Mouse (Mus musculus) spleen, postnatal 4 days (tissue): ENCODE measurements around the gene Nav2.

ENCODE experiments used
- DNase-seq, 2 experiments: peaks; one replicate each; pipeline ENCODE4 v3.0.0; 2022; ENCODE audit warnings: low spot score in 2 of 2

Nav2 gene

GRCm38 (mm10) chr7:49159646-49160555 is 251.4 kb downstream of the Nav2 start:
- no peak for DNase-seq

- no peak for DNase-seq
These were observed 253.6 kb downstream of the Nav2 start for GRCm38 (mm10) chr7:49162079-49162478.

- DNase-seq = no peak
These were observed 255.3 kb downstream of the Nav2 start for GRCm38 (mm10) chr7:49163789-49164188.

DNA sequence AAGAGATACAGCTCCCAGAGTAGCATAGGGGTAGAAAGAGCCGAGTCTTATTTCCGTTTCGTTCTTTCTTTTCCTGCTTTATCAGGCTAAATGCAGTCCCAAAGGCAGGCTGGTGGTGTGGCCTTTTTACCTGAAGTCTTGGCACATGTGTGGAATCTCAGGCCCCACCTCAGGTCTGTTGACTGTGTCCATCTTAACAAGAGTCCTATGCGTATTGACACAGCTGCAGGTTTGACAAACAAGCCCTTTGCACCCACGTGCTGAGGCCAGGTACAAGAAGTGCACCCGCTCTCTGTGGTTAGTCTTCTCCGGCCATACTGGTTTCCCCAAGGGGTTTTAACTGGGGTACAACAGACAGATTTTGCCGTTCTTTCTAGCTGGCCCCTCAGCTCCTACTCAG is 256.4 kb downstream of the Nav2 start:
- DNase-seq = no peak

- no peak for DNase-seq
These were observed 264.4 kb downstream of the Nav2 start for GRCm38 (mm10) chr7:49172926-49173325.

DNA sequence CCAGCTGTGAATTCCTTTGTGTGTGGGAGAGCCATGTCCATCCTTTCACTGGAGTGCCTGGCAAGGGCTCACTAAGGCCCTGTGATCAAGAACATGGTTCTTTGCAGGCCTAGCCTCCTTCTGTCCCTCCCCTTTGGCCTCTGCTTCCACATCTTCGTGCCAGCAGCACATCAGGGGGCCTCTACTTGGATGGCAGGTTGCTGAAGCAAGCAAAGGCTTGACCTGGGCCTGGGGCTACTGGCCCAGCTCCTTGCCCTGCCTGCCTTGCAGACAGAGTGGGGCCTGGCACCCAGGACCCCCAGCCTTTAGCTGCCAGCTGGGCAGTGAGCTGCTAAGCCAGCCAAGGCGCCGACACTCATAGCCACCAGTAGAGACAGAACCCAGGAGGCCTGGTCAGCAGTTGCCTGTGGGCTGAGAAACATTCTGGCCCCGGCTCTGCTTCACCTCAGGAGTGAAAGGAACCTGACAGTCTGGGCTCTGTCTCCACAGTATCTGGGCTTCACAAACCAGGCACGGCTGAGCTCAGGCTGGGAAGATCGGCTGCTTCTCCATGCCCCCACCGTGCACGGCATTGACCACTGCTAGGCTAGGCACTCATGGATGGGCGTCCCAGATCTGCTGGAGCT is 267.4 kb downstream of the Nav2 start:
- DNase-seq = no peak

GRCm38 (mm10) chr7:49176590-49177201 is 268.2 kb downstream of the Nav2 start:
- no peak for DNase-seq

DNA sequence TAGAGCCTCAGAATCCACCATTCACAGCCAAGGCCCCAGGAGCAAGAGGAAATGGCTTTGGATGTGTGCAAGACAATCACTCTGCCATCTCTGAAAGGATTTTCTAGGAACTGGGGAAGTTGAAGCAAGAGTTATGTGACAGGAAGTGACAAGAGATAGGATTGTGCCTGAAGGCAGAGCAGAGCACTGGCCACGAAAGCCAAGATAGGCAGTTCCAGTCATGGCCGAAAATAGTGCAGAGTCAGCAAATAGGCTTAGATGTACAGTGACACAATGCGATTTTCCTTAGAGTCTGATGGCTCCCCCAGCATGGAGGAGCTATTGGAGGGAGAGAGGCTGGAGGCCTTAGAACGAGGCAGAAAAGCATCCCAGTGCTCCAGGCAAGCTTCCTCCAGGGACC is 269.7 kb downstream of the Nav2 start:
- DNase-seq = no peak

- no peak for DNase-seq
These were observed 272.5 kb downstream of the Nav2 start for GRCm38 (mm10) chr7:49181010-49181409.

GRCm38 (mm10) chr7:49182427-49182826 is 273.9 kb downstream of the Nav2 start:
- DNase-seq = no peak

DNA sequence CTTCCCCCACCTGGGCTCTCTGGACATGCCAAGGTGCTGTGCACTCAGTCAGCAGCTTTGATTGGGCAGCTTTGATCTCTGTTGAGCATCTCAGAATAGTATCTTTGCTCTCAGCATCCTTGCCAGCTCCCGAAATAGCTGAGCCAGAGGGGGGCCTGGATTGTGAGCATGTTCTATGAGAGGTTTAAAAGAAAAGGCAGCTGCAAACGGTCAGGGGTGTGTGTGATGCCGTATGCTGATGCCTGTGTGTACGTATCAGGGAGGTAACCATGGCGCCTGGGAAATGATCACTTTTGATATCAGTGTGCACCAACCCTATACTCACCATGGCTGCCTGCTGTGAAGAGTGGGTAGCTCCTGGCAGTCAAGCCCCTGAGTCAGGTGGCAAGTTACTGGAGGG is 275.2 kb downstream of the Nav2 start:
- no peak for DNase-seq

GRCm38 (mm10) chr7:49185991-49186390 is 277.5 kb downstream of the Nav2 start:
- DNase-seq = no peak

GRCm38 (mm10) chr7:49189364-49189763 is 280.8 kb downstream of the Nav2 start:
- no peak for DNase-seq

- no peak for DNase-seq
These were observed 281.9 kb downstream of the Nav2 start for GRCm38 (mm10) chr7:49190231-49190985.

DNA sequence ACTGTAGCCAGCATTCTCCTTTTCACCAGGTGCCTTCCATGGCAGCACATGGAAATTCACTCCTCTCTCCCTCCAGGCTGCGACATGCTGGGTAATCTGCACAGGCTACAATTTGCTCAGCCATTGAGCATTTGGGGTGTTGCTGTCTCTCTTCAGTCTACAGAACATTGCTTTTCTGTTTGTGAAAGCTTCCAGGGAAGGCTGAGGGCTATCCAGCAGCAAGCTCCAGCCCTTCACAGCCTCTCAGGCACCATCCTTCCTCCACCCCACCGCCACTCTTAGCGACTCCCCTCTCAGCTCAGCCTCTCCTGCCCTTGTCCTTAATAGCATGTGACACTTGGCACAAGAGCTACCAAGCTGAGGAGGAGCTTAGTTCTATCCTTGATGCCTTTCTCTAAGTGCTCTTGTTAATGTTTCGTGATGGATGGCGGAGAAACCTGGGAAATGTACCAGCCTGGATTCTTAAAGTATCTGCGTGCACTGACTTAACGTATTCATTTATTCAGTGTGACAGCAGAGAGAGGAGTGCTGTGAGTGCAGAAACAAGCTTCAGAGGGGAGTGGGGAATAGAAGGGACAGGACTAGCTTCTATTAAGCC is 282.7 kb downstream of the Nav2 start:
- DNase-seq = no peak

DNA sequence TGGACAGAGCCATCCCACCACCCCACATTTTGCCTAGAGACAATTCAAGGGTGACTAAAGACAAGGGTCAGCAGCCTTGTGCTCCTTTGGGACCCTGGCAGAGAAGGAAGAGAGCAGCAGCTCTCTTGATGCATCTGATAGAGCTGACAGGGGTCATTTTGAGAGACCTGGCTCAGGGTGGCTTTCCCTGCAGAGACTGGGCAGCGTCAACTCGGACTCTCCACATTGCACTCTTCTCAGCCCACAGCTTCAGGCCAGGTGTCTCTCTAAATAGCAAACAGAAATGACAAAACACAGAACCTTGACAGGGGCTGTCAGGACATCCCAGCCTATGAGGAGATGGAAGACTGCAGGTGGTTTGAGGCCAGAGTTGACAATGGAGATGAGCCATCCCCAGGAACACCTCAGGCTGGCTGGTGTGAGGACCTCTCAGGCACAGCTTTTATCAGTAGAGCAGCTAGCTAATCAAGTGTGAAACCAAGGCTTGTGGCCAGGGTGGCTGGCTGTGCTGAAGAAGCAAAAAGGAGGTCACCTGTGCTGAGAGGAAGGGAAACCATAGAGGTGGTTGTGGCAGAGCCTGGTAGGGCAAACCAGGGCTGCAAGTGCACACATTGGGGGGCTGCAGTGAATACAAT is 283.7 kb downstream of the Nav2 start:
- no peak for DNase-seq

DNA sequence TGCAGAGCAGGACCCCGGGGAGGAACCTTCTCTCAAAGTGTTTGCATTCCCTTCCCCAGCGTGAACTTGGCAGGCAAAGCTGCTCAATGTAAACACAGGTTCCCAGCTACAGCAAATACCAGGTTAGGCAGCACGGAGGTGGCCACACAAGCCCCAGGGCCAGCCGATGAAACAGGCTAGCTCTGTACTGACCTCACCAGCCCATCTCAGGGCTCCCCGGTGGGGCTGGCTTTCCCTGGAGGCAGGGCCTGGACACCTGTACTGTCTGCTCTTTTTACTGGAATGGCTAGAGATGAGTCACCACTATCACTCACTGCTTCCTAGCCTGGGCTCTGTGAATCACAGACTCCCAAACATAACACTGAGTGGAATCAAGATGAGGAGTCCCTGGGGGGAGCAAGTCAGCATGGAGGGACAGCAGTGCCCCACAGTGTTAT is 287.2 kb downstream of the Nav2 start:
- no peak for DNase-seq

GRCm38 (mm10) chr7:49199366-49199765 is 290.9 kb downstream of the Nav2 start:
- no peak for DNase-seq

DNA sequence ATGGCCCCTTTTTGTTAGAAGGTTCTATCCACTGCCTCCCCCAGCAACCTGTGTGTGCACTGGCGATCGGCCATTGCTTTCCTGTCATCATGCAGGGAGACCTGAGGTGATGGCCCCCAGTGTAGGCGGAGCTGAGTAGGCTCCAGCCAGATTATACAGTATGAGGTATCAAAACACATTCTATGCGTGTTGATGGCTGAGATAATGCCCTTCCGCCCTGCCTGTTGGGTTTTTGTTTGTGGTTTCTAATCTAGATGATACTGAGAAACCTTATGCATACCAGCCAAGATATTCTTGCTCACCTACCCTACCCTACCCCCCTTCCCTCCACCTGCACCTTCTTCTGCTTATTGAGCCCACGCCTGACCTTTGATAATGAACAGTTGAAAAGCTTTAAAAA is 291.8 kb downstream of the Nav2 start:
- no peak for DNase-seq

DNA sequence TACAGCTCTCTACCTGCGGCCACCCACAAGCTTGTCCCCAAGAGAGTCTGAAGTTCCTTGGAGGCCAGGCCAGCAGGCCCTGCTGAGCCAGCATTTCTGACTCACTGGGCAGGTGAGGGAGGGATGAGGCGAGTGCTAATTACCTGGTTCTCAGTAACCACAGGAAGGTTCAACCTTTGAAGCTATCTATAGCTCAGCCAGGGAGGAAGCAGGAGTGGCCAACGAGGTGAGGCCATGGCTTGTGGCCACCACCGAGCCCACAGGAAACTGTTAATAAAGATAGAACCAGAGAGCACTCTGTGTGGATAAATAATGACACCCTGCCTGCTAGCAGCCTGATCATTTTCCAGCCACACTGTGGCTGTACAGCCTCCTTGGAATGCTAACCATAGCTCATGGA is 294.5 kb downstream of the Nav2 start:
- no peak for DNase-seq

DNA sequence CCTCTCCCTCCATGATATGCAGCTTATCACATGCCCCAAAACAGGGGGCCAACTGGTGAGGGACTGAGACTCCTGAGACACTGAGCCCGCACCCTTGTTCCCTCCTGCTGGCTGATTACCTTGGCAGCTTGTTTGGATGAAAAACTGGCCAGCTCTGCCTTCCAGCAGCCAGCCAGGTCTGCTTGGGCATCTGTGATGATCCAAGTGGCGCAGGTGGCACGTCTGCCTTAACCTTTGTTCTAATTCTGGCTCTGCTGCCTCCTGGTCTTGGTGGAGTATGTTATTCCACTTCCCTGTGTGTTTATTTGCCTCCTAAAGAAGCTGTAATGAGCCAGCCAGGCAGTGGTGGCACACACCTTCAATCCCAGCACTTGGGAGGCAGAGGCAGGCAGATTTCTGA is 296.3 kb downstream of the Nav2 start:
- DNase-seq = no peak
